Mouse (Mus musculus): ENCODE data around the gene Acod1. TPM values are rescaled to one million over a fixed set of nuclear protein-coding genes. Genes with fewer than 3 reads are reported as not detected.

Gene Acod1
- polyA plus RNA-seq, 1 experiment, result 0.86 TPM

GRCm38 (mm10) chr14:103077272-103078005, 30.7 kb downstream of the Acod1 start:
- TF ChIP-seq POLR2A (IDR thresholded peaks at IDR 0.05; ENCODE audit: control insufficient read depth, extremely low read depth, insufficient read depth, low read length, poor library complexity) (no peak), CTCF (IDR thresholded peaks at IDR 0.05; ENCODE audit: borderline replicate concordance, control insufficient read depth, extremely low read depth, insufficient read depth, low read length, poor library complexity) (no peak)
- no peak overlapping the region for H3K27ac ChIP-seq (ENCODE audit: control insufficient read depth, insufficient read depth, low read length)
- H3K4me3 ChIP-seq (ENCODE audit: control insufficient read depth, insufficient read depth, low read length), result no peak overlapping the region
- no peaks in the 10 kb centered on the region for H3K4me1 ChIP-seq (replicated peaks; ENCODE audit: control insufficient read depth, insufficient read depth, low read length)
- WGBS, result 93% methylated on average over 9 of the region's 9 CpGs
- H3K27me3 ChIP-seq (ENCODE audit: control insufficient read depth, insufficient read depth, low read length), result no peaks in the 10 kb centered on the region
- DNase-seq, result no peak
- H3K36me3 ChIP-seq (ENCODE audit: control insufficient read depth, insufficient read depth, low read length), result peaks cover 10% of the 10 kb centered on the region

- H3K27ac ChIP-seq (ENCODE audit: control insufficient read depth, insufficient read depth, low read length), result no peak overlapping the region
- no peak for DNase-seq
- H3K36me3 ChIP-seq (ENCODE audit: control insufficient read depth, insufficient read depth, low read length), result peaks cover 18% of the 10 kb centered on the region
- no peak for TF ChIP-seq POLR2A (IDR thresholded peaks at IDR 0.05; ENCODE audit: control insufficient read depth, extremely low read depth, insufficient read depth, low read length, poor library complexity)
- no peak for TF ChIP-seq CTCF (IDR thresholded peaks at IDR 0.05; ENCODE audit: borderline replicate concordance, control insufficient read depth, extremely low read depth, insufficient read depth, low read length, poor library complexity)
- 75% methylated on average over 16 of the region's 16 CpGs for WGBS
- no peak overlapping the region for H3K4me3 ChIP-seq (ENCODE audit: control insufficient read depth, insufficient read depth, low read length)
- H3K4me1 ChIP-seq (replicated peaks; ENCODE audit: control insufficient read depth, insufficient read depth, low read length), result no peaks in the 10 kb centered on the region
- no peaks in the 10 kb centered on the region for H3K27me3 ChIP-seq (ENCODE audit: control insufficient read depth, insufficient read depth, low read length)
These were observed 31.5 kb downstream of the Acod1 start for GRCm38 (mm10) chr14:103078006-103078912.

GRCm38 (mm10) chr14:103079209-103079977, 32.6 kb downstream of the Acod1 start:
- no peak for DNase-seq
- no peak for TF ChIP-seq POLR2A (IDR thresholded peaks at IDR 0.05; ENCODE audit: control insufficient read depth, extremely low read depth, insufficient read depth, low read length, poor library complexity)
- Histone ChIP-seq H3K36me3 (ENCODE audit: control insufficient read depth, insufficient read depth, low read length) (peaks cover 24% of the 10 kb centered on the region), H3K4me3 (ENCODE audit: control insufficient read depth, insufficient read depth, low read length) (no peak overlapping the region), H3K27ac (ENCODE audit: control insufficient read depth, insufficient read depth, low read length) (no peak overlapping the region), H3K4me1 (replicated peaks; ENCODE audit: control insufficient read depth, insufficient read depth, low read length) (no peaks in the 10 kb centered on the region), H3K27me3 (ENCODE audit: control insufficient read depth, insufficient read depth, low read length) (no peaks in the 10 kb centered on the region)
- 92% methylated on average over 9 of the region's 9 CpGs for WGBS

- Histone ChIP-seq H3K27me3 (ENCODE audit: control insufficient read depth, insufficient read depth, low read length) (no peaks in the 10 kb centered on the region), H3K36me3 (ENCODE audit: control insufficient read depth, insufficient read depth, low read length) (peaks cover 67% of the 10 kb centered on the region), H3K4me3 (ENCODE audit: control insufficient read depth, insufficient read depth, low read length) (no peak overlapping the region), H3K4me1 (replicated peaks; ENCODE audit: control insufficient read depth, insufficient read depth, low read length) (no peaks in the 10 kb centered on the region), H3K27ac (ENCODE audit: control insufficient read depth, insufficient read depth, low read length) (no peak overlapping the region)
- WGBS, result 84% methylated on average over 1 of the region's 1 CpGs
- DNase-seq, result no peak
- no peak for TF ChIP-seq POLR2A (IDR thresholded peaks at IDR 0.05; ENCODE audit: control insufficient read depth, extremely low read depth, insufficient read depth, low read length, poor library complexity)
- no peak for TF ChIP-seq CTCF (IDR thresholded peaks at IDR 0.05; ENCODE audit: borderline replicate concordance, control insufficient read depth, extremely low read depth, insufficient read depth, low read length, poor library complexity)
These were observed 39.2 kb downstream of the Acod1 start for GRCm38 (mm10) chr14:103085840-103086533.

GRCm38 (mm10) chr14:103086671-103087324, 40.0 kb downstream of the Acod1 start:
- Histone ChIP-seq H3K27ac (ENCODE audit: control insufficient read depth, insufficient read depth, low read length) (no peak overlapping the region), H3K36me3 (ENCODE audit: control insufficient read depth, insufficient read depth, low read length) (peaks cover 75% of the 10 kb centered on the region), H3K4me3 (ENCODE audit: control insufficient read depth, insufficient read depth, low read length) (no peak overlapping the region), H3K27me3 (ENCODE audit: control insufficient read depth, insufficient read depth, low read length) (no peaks in the 10 kb centered on the region), H3K4me1 (replicated peaks; ENCODE audit: control insufficient read depth, insufficient read depth, low read length) (no peaks in the 10 kb centered on the region)
- DNase-seq, result no peak
- TF ChIP-seq CTCF (IDR thresholded peaks at IDR 0.05; ENCODE audit: borderline replicate concordance, control insufficient read depth, extremely low read depth, insufficient read depth, low read length, poor library complexity), result no peak
- TF ChIP-seq POLR2A (IDR thresholded peaks at IDR 0.05; ENCODE audit: control insufficient read depth, extremely low read depth, insufficient read depth, low read length, poor library complexity), result no peak
- 91% methylated on average over 4 of the region's 4 CpGs for whole genome bisulfite sequencing
